Comparison of ENCODE assay signal across 12 mouse cellular contexts in the genomic region with DNA sequence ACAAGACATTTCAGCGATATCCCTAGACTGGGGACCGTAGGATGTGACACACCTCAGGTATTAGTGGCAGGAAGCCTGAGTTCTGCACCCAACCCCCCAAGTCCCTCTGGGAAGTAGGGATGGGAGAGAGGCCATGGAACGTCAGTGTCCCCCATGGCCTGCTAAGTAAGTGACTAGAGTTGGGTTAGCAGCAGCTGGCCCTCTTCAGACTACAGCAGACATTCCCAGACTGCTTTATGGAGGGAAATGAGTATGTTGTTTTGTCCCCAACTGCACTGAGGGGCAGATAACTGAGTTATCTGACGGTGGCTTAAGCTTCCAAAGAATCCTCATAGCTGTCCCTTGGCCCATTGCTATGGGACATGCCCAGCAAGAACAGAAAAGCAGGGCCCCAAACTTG.
"Had no signal": no experiment of that assay in that cellular context is flagged by ENCODE, and none has a peak within 500 bp of the region (broad histone marks: within the 10 kb centered on the region; RNA-seq: fewer than 3 reads in every experiment).

No protein-coding gene starts in this region.

- H3K4me1 ChIP-seq: neural tube, embryonic 15.5 days had no signal

- H3K4me2 ChIP-seq: limb, embryonic 12.5 days; neural tube, embryonic 15.5 days had no signal

- DNase-seq: layer of hippocampus, postnatal 36 days; lung, adult 18-20 months; right cerebral cortex, adult 18-20 months; right cerebral cortex, postnatal 25 days; thymus, postnatal 36 days had no signal

- H3K36me3 ChIP-seq: limb, embryonic 12.5 days; neural tube, embryonic 15.5 days had no signal

- H3K27me3 ChIP-seq: limb, embryonic 12.5 days; neural tube, embryonic 15.5 days had no signal

- H3K9ac ChIP-seq: limb, embryonic 12.5 days; liver, embryonic 14.5 days; neural tube, embryonic 15.5 days had no signal

- ATAC-seq: hindbrain, embryonic 16.5 days; inflammation-experienced regulatory T-cells, adult 6 months; intestine, postnatal 0 days had no signal

- H3K9me3 ChIP-seq: limb, embryonic 12.5 days; neural tube, embryonic 15.5 days had no signal

- H3K4me3 ChIP-seq: limb, embryonic 12.5 days; myocyte; neural tube, embryonic 15.5 days had no signal

- H3K27ac ChIP-seq: limb, embryonic 12.5 days; liver, embryonic 14.5 days; neural tube, embryonic 15.5 days had no signal
